Mouse (Mus musculus) liver, embryonic 12.5 days (tissue): ENCODE measurements around the gene Stat3. TPM values are rescaled to one million over a fixed set of nuclear protein-coding genes. Genes with fewer than 3 reads are reported as not detected.

Source experiments
- ATAC-seq: fragments of 200-750 bp; cut with Nextera tagmentation; 2 replicates; pipeline ENCODE4 v1.8.0; 2017; ENCODE audit warnings: moderate number of reproducible peaks, mild to moderate bottlenecking, moderate library complexity
- H3K27ac ChIP-seq: fragments of 300-500 bp; sonication (generic); 2 replicates; pipeline ENCODE4 v1.5.1; 2016; ENCODE audit warnings: mild to moderate bottlenecking
- H3K27me3 ChIP-seq: fragments of 300-500 bp; sonication (generic); replicated peaks from 2 replicates; pipeline ENCODE4 v1.6.1; 2016; ENCODE audit warnings: mild to moderate bottlenecking, moderate library complexity
- H3K36me3 ChIP-seq: fragments of 300-500 bp; sonication (generic); 2 replicates; pipeline ENCODE4 v1.6.1; 2016; ENCODE audit warnings: mild to moderate bottlenecking, moderate library complexity
- H3K4me1 ChIP-seq: fragments of 300-500 bp; sonication (generic); 2 replicates; pipeline ENCODE4 v1.6.1; 2016
- H3K4me2 ChIP-seq: fragments of 300-500 bp; sonication (generic); 2 replicates; pipeline ENCODE4 v1.6.1; 2016; ENCODE audit warnings: mild to moderate bottlenecking, moderate library complexity
- H3K4me3 ChIP-seq: fragments of 300-500 bp; sonication (generic); 2 replicates; pipeline ENCODE4 v1.5.1; 2016; ENCODE audit warnings: mild to moderate bottlenecking, moderate library complexity
- H3K9ac ChIP-seq: fragments of 300-500 bp; sonication (generic); 2 replicates; pipeline ENCODE4 v1.6.1; 2016; ENCODE audit warnings: mild to moderate bottlenecking, moderate library complexity
- H3K9me3 ChIP-seq: fragments of 300-500 bp; sonication (generic); replicated peaks from 2 replicates; pipeline ENCODE4 v1.6.1; 2016; ENCODE audit warnings: mild to moderate bottlenecking, moderate library complexity
- WGBS: fragments of 180-500 bp; shearing (Covaris S2); methylation state at CpG from one replicate; pipeline ENCODE4 v1.1.7; 2016; ENCODE audit not compliant: insufficient replicate concordance; 5-methylcytosine and 5-hydroxymethylcytosine counted together
- polyA plus RNA-seq: library from polyadenylated mRNA; unstranded; fragments of >200 nt; fragmentation: Nextera tagmentation; extraction: Ambion mirVana; gene quantifications from 2 replicates; pipeline ENCODE4 v1.2.1, GENCODE M21; 2016

The Stat3 gene
- polyA plus RNA-seq, 1 experiment from 2014 or later: 37.3 TPM

DNA sequence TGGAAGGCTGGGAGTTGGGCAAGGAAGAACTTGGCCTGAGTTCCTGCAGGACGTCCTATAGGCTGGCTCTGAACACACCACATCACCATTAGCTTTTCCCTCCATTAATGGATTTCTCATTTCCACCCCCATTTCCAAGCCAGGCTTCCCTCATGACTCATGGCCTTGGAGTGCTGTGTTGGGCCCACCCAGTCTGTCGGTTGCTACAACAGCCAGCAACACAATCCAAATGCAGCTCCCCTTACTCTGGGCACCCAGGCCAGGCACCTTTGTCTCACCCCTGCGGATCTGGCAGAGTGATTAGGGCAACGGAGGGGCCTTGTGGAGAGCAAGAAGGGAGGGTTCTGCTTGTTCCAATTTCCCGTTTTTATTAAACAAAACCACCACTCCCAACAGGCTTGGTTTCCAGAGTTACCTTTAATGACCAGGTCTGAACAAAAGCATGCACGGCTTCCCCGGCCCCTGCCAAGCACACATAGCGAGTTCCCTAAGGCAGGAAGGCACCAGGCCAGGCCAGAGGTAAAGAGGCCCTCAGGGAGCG lies 23.1 kb upstream of the Stat3 start:
- WGBS: 56% methylated on average over 9 of the region's 9 CpGs
- H3K4me1 ChIP-seq: peaks cover 86% of the 10 kb centered on the region
- H3K9ac ChIP-seq: no peak overlapping the region
- H3K27me3 ChIP-seq: peaks cover 39% of the 10 kb centered on the region
- ATAC-seq: no peak
- no peak overlapping the region for H3K27ac ChIP-seq
- H3K9me3 ChIP-seq: no peaks in the 10 kb centered on the region
- H3K4me3 ChIP-seq: no peak overlapping the region
- peaks cover 7% of the 10 kb centered on the region; the same call in 1 of the 2 replicates for H3K36me3 ChIP-seq
- H3K4me2 ChIP-seq: no peak overlapping the region

DNA sequence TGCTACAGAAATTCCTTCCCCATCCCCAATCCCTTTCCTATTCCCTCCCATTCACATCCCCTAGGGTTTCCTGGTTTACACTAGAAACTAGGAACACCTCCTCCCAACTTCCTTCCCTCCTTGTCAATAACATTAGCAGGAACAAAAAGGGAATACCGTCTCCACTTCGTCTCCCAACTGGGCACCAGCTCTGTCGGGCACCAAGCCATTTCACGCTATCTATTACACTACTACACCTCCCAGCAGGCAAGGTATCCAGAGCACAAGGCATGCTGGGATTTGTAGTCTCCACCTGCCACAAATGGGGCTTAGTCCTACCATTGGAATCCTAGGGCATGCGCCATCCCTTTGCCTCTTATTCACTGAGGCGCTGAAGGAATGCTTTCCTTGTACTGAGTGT lies 21.2 kb upstream of the Stat3 start:
- peak; percentile 63; the same call in 1 of the 2 replicates for ATAC-seq
- Histone ChIP-seq H3K9me3 (no peaks in the 10 kb centered on the region), H3K36me3 (peaks cover 7% of the 10 kb centered on the region; the same call in 1 of the 2 replicates), H3K27me3 (peaks cover 20% of the 10 kb centered on the region), H3K27ac (no peak overlapping the region; the same call in 1 of the 2 replicates), H3K4me3 (no peak overlapping the region), H3K4me1 (peaks cover 80% of the 10 kb centered on the region), H3K9ac (no peak overlapping the region; the same call in 1 of the 2 replicates), H3K4me2 (peak overlapping the region; percentile 53)
- WGBS: 22% methylated on average over 6 of the region's 6 CpGs

DNA sequence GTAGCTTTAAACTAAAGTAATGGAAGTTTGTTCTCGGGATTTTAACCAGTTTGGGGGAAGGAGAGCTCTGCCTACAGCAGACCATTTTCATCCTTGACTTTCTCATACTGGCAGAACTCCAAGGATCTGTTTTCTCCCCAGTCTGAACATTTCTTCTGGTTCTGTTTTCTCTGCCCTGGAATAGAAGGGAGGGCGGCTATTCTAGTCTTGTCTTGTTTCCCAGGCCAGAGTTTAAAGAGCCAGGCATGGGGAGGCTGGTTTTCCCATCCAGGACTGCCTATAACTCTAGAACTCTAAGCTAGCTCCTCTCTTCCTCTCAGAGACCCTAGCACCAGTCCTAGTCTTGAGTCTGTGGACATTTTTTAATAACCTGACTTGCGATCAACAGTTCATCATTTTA lies 20.5 kb upstream of the Stat3 start:
- Histone ChIP-seq H3K27me3 (peaks cover 18% of the 10 kb centered on the region), H3K4me1 (peaks cover 73% of the 10 kb centered on the region), H3K27ac (0 out of 2 replicates have a peak overlapping the region, but pooled peaks have one; percentile 1), H3K9ac (peak overlapping the region; percentile 31; the same call in 1 of the 2 replicates), H3K9me3 (no peaks in the 10 kb centered on the region), H3K4me2 (peak overlapping the region; percentile 53), H3K4me3 (no peak overlapping the region), H3K36me3 (peaks cover 7% of the 10 kb centered on the region; the same call in 1 of the 2 replicates)
- no peak for ATAC-seq
- WGBS: 30% methylated on average over 3 of the region's 3 CpGs

DNA sequence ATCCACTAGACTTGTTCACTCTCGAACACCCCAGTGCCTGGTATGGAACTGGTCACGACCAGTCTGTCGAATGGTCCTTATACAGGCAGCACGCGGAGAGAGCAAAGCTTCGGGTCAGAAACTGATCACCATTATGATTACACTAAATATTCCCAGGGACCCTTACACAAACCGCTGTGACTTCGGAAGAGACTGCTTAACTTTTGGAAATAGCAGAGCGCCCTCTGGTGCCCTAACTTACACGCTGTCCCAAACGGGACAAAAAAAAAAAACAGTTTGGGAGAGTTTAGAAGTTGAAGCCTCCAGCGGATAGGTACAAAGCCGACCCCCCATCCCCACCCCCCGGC lies 20.1 kb upstream of the Stat3 start:
- peaks cover 70% of the 10 kb centered on the region for H3K4me1 ChIP-seq
- no peak for ATAC-seq
- H3K9ac ChIP-seq: peak overlapping the region; percentile 31; the same call in 1 of the 2 replicates

DNA sequence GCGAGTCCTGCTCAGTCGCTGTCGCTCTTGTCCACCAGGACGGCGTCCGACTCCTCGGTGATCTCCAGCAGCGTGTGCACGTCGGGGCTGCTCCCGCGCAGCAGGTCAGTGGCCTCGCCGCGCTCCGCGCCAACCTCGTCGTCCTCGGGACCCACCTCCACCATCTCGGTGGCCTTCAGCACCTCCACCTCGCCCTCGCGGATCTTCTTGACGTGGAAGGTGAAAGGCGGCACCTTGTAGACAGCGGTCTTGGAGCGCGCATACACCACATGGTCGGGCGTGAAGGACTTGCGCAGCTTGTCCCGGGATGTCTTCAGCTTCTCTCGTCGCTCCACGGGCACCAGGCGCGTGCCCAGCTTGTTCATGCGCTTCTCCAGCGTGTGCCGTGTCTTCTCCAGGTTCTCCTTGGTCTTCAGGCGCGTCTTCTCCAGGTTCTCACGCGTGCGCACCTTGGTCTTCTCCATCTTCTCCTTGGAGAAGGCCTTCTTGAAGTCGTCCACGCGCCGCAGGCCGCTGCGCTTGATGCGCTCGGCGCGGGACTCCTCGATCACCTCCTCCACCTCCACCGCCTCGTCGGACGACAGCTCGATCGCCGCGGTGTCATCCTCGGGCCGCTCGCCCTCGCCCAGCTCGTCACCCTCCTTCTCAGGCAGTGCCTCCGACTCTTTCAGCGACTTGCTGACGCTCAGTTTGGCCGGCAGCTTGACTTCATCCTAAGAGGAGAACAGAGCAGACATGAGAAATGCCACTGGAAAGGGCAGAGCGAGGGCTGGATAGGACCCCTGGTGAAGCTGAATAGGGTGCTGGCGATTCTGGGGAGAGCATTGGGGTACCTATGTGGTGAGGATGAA lies 19.5 kb upstream of the Stat3 start:
- Histone ChIP-seq H3K27me3 (peaks cover 18% of the 10 kb centered on the region), H3K9ac (0 out of 2 replicates have a peak overlapping the region, but pooled peaks have one; percentile 31), H3K27ac (no peak overlapping the region), H3K36me3 (peaks cover 7% of the 10 kb centered on the region; the same call in 1 of the 2 replicates), H3K4me1 (peaks cover 64% of the 10 kb centered on the region), H3K4me2 (peak overlapping the region; percentile 53), H3K4me3 (peak overlapping the region; percentile 16; the same call in 1 of the 2 replicates), H3K9me3 (no peaks in the 10 kb centered on the region)
- 55% methylated on average over 76 of the region's 76 CpGs for WGBS
- ATAC-seq: no peak

More for the DNA sequence above, 20.1 kb upstream of the Stat3 start:
- Histone ChIP-seq H3K36me3 (peaks cover 7% of the 10 kb centered on the region; the same call in 1 of the 2 replicates), H3K27me3 (peaks cover 18% of the 10 kb centered on the region), H3K27ac (0 out of 2 replicates have a peak overlapping the region, but pooled peaks have one; percentile 1), H3K4me3 (peak overlapping the region; percentile 16; the same call in 1 of the 2 replicates), H3K9me3 (no peaks in the 10 kb centered on the region), H3K4me2 (peak overlapping the region; percentile 53)
- 9% methylated on average over 14 of the region's 14 CpGs for WGBS

DNA sequence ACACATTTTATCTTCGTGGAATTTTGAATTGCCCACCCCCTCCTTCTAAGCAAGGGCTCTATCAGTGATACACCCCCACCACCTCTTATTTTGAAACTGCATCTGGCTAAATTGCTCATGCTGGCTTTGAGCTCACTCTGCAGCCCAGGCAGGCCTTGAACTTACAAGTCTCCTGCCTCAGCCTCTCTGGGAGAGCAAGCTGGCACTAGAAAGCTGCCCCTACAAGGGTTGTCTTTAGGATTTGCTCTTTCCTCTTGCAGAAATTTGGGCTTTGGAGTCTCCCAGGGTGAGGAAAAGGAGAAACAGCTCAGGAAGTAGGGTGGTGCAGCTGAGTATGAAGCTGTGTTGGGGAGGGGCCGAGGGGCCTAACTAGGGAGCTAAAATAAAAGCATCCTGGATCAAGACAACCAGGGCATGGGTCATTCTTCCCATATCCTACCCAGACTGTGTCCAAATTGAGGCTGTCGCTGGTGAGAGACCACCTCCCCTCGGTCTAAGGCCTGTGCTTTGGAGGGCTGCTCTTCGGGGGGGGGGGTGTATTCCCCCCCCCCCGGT lies 18.7 kb upstream of the Stat3 start:
- no peaks in the 10 kb centered on the region for H3K9me3 ChIP-seq
- no peak for ATAC-seq
- H3K27ac ChIP-seq: no peak overlapping the region
- H3K27me3 ChIP-seq: peaks cover 18% of the 10 kb centered on the region
- 0 out of 2 replicates have a peak overlapping the region, but pooled peaks have one; percentile 53 for H3K4me2 ChIP-seq
- no peak overlapping the region for H3K4me3 ChIP-seq
- H3K36me3 ChIP-seq: peaks cover 7% of the 10 kb centered on the region; the same call in 1 of the 2 replicates
- no peak overlapping the region for H3K9ac ChIP-seq
- peaks cover 56% of the 10 kb centered on the region for H3K4me1 ChIP-seq
- WGBS: 40% methylated on average over 6 of the region's 6 CpGs

DNA sequence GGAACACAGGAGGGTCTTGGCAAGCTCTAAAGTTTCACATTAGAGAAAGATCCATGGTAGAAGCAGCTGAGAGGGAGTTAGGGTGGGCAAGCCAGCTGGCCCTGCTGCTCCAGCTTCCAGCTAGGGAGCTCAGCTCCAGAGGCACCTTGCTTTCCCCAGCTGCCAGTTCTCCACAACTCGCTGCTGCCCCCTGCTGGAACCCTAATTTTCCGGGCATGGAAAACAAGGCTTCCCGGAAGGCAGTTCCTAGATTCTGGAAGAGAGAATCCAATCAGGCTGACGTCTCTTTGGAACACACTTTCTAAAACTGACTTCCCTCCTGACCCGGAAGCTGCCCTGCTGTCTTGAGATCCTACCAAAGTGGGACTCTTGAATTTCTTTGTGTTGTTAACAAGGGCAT lies 17.9 kb upstream of the Stat3 start:
- no peaks in the 10 kb centered on the region for H3K9me3 ChIP-seq
- peaks cover 7% of the 10 kb centered on the region; the same call in 1 of the 2 replicates for H3K36me3 ChIP-seq
- H3K9ac ChIP-seq: no peak overlapping the region
- H3K4me2 ChIP-seq: no peak overlapping the region
- WGBS: 4% methylated on average over 5 of the region's 5 CpGs
- no peak overlapping the region for H3K4me3 ChIP-seq
- no peak for ATAC-seq
- no peak overlapping the region for H3K27ac ChIP-seq
- H3K27me3 ChIP-seq: peaks cover 18% of the 10 kb centered on the region
- H3K4me1 ChIP-seq: peaks cover 52% of the 10 kb centered on the region

DNA sequence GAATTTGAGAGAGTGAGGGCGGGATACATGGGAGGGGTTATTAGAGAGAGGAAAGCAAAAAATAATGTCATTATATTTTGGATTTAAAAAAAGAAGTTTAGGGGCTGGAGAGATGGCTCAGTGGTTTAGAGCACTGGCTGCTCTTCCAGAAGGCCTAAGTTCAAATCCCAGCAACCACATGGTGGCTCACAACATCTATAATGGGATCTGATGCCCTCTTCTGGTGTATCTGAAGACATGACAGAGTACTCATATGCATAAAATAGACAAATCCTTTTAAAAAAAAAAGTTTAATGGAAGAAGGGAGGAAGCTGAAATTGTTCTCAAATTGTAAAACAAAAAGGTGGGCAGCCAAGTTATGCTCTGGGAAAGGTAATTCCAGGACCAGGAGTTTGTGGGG lies 10.2 kb upstream of the Stat3 start:
- Histone ChIP-seq H3K9ac (no peak overlapping the region), H3K27ac (no peak overlapping the region), H3K4me3 (no peak overlapping the region), H3K36me3 (no peaks in the 10 kb centered on the region), H3K4me2 (no peak overlapping the region), H3K27me3 (no peaks in the 10 kb centered on the region), H3K9me3 (peaks cover 6% of the 10 kb centered on the region; the same call in 1 of the 2 replicates), H3K4me1 (peaks cover 17% of the 10 kb centered on the region)
- WGBS: 83% methylated on average over 1 of the region's 1 CpGs
- no peak for ATAC-seq

DNA sequence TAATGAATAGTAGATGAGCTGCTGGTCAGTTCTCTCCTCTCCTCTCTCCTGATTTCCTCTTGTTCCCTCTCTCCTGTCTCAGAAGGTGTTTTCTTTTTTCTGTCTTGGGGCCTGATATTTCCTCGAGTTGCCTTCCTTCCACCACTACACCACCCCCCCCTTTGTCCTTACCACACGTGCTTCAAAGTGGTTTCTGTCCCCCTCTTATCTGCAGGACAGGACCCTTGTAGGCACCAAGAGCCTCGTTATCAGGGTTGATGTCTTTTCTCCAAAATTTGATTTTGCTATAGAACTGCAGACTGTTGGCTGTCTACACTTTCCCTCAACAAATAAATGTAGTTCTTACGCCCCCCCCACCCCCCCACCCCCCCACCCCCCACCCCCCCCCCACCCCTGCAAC lies 9.0 kb upstream of the Stat3 start:
- WGBS: 5% methylated on average over 4 of the region's 4 CpGs
- Histone ChIP-seq H3K4me2 (no peak overlapping the region), H3K9ac (no peak overlapping the region), H3K9me3 (peaks cover 6% of the 10 kb centered on the region; the same call in 1 of the 2 replicates), H3K4me3 (no peak overlapping the region), H3K4me1 (peaks cover 17% of the 10 kb centered on the region), H3K36me3 (no peaks in the 10 kb centered on the region), H3K27ac (no peak overlapping the region), H3K27me3 (no peaks in the 10 kb centered on the region)
- ATAC-seq: no peak

DNA sequence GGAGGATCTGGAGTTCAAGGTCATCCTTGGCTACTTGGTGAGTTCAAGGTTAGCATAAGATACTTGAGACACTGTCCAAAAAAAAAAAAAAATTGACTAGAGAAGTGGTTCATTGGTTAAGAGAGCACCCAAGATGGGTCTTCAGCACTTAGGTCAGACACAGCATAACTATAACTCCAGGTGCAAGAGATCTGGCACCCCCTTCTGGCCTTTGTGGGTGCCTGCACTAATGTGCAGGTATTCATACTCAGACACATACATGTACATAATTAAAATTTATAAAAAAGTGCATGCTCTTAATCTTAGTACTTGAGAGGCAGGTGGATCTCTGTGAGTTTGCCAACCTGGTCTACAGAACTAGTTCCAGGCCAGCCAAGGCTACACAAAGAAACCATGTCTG lies 8.2 kb upstream of the Stat3 start:
- Histone ChIP-seq H3K36me3 (no peaks in the 10 kb centered on the region), H3K4me1 (peaks cover 17% of the 10 kb centered on the region), H3K4me2 (no peak overlapping the region), H3K27me3 (no peaks in the 10 kb centered on the region), H3K27ac (no peak overlapping the region), H3K9ac (no peak overlapping the region), H3K4me3 (no peak overlapping the region), H3K9me3 (peaks cover 6% of the 10 kb centered on the region; the same call in 1 of the 2 replicates)
- peak; percentile 57; the same call in 1 of the 2 replicates for ATAC-seq

DNA sequence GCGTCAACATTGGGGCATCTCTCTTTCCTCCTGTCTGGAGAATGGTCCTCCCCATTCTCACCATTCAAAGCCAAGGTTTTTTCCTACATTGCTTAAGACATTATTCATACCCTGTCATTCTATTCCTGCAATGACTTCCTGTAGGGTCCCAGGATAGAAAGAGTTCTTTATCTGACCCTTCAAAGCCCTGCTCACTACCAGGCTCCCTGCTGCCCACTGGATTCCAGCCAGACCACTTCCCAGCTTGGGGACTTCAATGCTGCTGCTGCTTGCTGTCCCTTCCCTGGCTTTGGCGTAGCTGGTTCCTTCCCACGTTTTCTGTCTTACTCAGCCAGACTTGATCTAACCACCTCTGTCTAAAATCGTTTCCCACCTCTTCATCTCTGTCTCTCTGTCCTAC lies 7.5 kb upstream of the Stat3 start:
- 46% methylated on average over 4 of the region's 4 CpGs for WGBS
- H3K4me3 ChIP-seq: no peak overlapping the region

DNA sequence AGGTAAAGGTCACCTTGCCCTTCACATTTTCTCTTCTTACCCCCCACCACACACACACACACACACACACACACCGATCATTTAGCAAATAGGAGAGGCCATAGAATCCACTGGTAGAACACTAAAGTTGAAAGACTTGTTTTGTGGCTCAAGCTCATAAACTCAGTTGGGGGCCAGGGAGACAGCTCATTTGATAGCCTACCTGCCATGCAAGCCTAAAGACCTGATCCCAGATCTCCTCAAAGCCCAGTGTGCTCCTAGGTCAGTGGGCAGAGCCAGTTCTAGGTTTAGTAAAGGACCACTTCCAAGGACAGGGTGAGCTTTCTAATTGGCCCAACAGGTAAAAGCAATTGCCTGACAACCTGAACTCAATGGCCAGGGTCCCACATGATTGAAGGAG lies 3.0 kb upstream of the Stat3 start:
- Histone ChIP-seq H3K4me1 (peaks cover 22% of the 10 kb centered on the region), H3K4me2 (no peak overlapping the region), H3K27ac (no peak overlapping the region), H3K4me3 (no peak overlapping the region), H3K27me3 (no peaks in the 10 kb centered on the region), H3K9me3 (peaks cover 6% of the 10 kb centered on the region; the same call in 1 of the 2 replicates), H3K9ac (no peak overlapping the region), H3K36me3 (no peaks in the 10 kb centered on the region)
- 76% methylated on average over 1 of the region's 1 CpGs for WGBS
- ATAC-seq: no peak

More for the DNA sequence above, 7.5 kb upstream of the Stat3 start:
- Histone ChIP-seq H3K36me3 (no peaks in the 10 kb centered on the region), H3K9me3 (peaks cover 6% of the 10 kb centered on the region; the same call in 1 of the 2 replicates), H3K4me2 (no peak overlapping the region), H3K4me1 (peaks cover 10% of the 10 kb centered on the region), H3K27ac (no peak overlapping the region), H3K27me3 (no peaks in the 10 kb centered on the region), H3K9ac (no peak overlapping the region)
- no peak for ATAC-seq
